Mouse (Mus musculus) kidney, postnatal 4 days (tissue): Measurements from ENCODE around the gene Nkrf.

Source experiments
- DNase-seq, 2 experiments: peaks; one replicate each; pipeline ENCODE4 v3.0.0; 2021; ENCODE audit warnings: mixed read lengths in 2 of 2

Gene Nkrf

GRCm38 (mm10) chrX:36902321-36903114 is at the start of gene Nkrf:
TSS of gene Nkrf (minus strand) at chrX:36902899.
- peak; percentile 28 to 59 for DNase-seq

DNA sequence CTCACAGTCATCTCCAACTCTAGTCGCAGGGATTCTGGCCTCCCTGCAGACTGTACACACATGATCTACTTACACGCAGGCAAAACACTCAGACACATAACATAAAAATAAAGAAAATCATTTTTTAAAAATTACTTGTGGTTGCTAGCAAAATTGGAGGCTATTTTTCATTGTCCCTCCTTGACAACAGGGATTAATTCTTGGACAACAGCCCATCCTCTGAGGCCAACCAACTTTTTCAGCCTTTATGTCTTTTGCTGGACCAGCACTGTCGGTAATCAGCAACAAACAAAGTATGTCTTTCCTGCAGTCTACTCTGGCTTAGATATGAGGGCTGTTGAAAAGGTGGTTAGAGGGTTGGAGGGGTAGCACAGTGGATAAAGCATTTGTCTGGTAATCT is 38.4 kb upstream of the Nkrf start:
- no peak for DNase-seq

DNA sequence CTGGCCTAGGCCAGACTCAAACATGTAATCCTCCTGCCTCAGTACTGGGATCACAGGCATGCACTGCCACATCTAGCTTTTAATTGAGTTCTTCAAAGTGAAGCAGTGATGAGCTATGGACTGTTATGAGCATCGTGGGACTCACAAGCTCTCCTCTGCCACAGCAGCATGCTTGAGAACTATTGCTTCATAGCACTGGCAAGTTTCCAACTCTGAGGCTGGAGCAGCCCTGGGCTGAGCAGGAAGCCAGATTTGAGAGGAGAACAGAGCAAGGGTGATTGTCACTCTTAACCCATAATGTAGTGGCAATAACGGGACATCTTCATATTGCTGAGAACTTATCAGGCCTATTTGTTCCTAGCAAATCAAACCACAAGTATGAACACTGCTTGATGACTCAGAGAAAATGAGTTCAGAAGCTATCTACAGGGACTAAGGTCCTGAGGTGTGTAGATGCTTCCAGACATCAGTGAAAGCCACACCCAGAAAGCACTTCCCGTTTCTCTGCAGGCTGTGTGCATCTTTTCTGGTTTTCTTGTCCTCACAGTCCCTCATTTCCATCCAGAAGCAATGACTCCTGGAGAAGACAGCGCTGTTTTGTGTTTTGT is 37.2 kb upstream of the Nkrf start:
- peak; percentile 21 to 38 for DNase-seq

DNA sequence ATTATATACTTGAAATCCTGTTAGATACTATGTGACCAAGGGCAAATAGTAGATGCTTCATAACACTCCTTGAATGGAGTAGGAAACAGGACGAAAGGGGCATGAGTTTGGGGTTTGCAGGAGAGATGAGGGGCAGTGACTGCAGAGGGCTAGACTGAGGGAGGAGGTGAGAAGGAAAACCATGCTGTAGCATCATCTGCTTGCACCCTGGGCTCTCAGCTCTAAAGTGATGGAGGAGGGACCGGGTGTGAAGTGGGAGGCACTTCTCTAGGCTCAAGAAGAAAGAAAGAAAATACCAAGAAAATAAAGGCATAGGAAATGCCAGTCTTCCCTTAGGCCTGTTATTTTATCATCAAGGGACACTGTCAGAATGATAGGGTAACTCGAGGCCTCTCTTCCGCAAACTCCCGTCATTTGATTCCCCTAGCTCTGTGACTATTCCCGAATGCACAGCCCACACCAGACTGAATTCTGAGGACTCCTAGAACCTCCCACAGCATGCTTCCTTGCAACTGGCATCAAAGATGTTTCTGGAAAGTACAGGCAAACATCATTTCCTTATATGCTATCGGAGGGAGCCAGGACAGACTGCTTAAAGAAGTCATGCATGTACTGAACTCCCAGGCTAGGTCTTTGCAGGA is 32.7 kb upstream of the Nkrf start:
- no peak for DNase-seq

- peak; percentile 12 to 20 for DNase-seq
These were observed 27.9 kb upstream of the Nkrf start for GRCm38 (mm10) chrX:36930574-36930973.

DNA sequence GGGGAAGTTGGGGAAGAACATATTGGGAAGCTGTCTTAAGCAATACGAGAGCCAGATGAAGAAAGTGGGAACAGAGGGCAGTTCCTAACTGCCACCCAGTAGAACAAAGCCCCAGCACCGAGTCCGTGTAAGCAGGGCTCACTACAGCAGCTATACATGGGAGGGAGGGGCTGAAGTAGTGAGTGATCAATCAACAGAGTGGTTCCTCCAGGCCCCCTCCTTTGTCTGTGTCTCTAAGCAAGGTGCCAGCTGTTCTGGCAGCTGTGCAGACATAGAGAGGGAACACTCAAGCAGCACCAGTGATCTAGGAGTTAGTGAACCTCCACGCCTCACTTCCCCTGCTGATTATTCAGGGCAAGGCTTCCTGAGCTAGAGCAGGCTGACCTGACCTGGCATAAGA is 27.0 kb upstream of the Nkrf start:
- no peak for DNase-seq

DNA sequence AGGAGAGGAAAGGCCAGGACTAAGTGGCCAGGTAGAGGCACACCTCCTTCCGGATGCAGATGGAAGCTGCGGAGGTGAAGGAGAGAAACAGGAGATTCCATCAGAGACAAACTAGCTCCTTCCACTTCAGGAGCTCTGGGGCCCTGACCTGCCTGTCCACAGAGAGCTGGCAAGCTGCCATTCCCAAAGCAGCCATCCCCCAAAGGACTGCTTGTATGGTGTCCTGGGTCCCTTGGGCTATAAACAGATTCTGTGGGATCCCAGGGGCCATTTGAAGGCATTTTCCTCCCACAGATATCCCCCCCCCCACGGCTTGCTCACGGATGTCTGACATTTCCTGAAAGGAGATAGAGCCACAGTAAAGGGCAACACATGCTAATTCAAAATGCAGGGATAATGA is 26.1 kb upstream of the Nkrf start:
- DNase-seq, result no peak

DNA sequence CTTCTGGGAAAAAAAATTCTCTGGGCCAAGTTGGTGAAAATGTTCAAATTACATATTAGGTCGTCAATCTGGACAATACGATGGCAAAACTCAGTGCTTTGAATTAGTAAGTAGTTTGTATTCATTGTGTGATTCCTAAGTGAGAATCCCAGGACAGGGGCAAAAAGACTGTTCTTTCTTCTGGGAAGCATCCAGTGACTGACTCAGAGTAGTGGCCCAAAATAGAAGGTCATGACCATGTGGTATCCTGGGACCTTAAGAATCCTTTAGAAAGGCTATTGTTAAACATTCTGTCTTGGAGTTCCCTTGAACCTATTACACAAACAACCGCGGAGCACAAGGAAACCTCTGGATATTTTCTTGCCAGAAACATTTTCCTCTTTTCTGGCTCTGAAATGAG is 18.6 kb upstream of the Nkrf start:
- DNase-seq, result no peak

GRCm38 (mm10) chrX:36917749-36918148 is 15.1 kb upstream of the Nkrf start:
- no peak for DNase-seq

GRCm38 (mm10) chrX:36911343-36911742 is 8.6 kb upstream of the Nkrf start:
- DNase-seq, result peak; percentile 57 to 61

- peak in 1 of 2 experiments; percentile 11 for DNase-seq
These were observed 3.8 kb upstream of the Nkrf start for GRCm38 (mm10) chrX:36906539-36906938.

DNA sequence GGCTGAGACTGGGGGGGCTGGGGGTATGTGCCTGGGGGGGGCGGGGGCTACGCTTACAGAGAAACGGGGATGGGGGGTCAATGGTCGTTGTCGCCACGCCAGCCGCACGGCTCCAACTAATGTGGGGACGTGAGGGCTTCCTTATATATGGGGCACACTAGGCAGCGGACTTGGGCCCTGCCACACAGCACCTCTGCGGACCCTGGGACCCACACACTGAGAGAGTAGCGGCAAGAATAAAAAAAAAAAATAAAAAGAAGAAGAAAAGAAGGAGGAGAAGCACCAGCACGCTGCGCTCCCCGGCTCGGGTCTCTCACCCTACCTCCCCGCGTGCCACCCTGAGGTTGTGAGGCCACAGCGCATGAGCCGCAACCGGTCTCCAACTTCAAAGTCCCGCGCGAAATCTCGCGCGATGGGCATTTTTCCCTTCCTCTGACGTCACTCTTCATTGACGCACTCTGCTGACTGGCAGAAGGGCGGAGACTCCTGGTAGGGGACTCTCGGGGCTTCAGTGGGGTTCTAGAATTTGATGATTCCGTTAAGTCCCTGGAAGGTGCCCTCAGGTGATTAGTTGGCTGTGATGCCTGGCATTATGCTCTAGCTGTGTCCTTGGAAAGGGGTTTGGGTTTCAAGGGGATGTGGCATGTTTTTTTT is 543 bp upstream of the Nkrf start:
- DNase-seq, result peak; percentile 90 to 93

- no peak for DNase-seq
These were observed 1.0 kb downstream of the Nkrf start for GRCm38 (mm10) chrX:36901655-36902054.

DNA sequence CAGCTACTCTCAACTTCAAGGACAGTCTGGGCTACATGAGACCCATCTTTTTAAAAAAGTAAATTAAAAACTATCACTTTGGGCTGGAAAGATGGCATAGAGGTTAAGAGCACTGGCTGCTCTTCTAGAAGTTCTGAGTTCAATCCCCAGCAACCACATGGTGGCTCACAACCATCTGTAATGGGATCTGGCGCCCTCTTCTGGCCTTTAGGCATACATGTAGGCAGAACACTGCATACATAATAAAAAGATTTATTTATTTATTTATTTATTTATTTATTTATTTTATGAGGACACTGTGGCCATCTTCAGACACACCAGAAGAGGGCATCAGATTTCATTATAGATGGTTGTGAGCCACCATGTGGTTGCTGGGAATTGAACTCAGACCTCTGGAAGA is 3.8 kb downstream of the Nkrf start:
- peak in 1 of 2 experiments; percentile 14 for DNase-seq

GRCm38 (mm10) chrX:36884719-36885118 is 18.0 kb downstream of the Nkrf start:
- peak; percentile 20 to 42 for DNase-seq

GRCm38 (mm10) chrX:36874704-36875128 is 28.0 kb downstream of the Nkrf start:
- no peak for DNase-seq

- peak; percentile 92 to 95 for DNase-seq
These were observed 28.5 kb downstream of the Nkrf start for GRCm38 (mm10) chrX:36874178-36874696.

DNA sequence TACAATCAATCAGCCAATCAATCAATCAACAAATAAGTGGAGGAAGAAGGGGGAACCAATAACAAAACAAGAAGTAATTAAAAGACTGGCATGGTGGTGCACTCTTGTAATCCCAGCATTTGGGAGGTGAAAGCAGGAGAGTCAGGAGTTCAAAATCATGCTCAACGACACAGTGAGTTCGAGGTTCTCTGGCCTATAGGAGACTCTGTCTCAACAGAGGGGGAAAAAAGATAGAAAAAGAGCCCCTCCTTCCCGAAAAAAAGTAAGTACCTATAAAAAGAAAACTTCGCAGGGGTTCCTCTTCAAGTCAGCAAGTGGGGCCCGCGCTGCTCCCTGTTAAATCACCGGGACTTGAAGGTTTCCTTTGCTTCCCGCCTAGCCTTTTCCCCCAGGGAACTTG is 28.9 kb downstream of the Nkrf start, which contains the start of the genes Ube2a and C330007P06Rik:
TSS of gene Ube2a (plus strand) at position 136 of the 400 bp plus-strand sequence.
TSS of gene C330007P06Rik (minus strand) at position 347 of the 400 bp plus-strand sequence.
- DNase-seq, result no peak

- DNase-seq, result no peak
These were observed 32.3 kb downstream of the Nkrf start for GRCm38 (mm10) chrX:36870372-36870771.

- no peak for DNase-seq
These were observed 37.9 kb downstream of the Nkrf start for GRCm38 (mm10) chrX:36864609-36865328.

DNA sequence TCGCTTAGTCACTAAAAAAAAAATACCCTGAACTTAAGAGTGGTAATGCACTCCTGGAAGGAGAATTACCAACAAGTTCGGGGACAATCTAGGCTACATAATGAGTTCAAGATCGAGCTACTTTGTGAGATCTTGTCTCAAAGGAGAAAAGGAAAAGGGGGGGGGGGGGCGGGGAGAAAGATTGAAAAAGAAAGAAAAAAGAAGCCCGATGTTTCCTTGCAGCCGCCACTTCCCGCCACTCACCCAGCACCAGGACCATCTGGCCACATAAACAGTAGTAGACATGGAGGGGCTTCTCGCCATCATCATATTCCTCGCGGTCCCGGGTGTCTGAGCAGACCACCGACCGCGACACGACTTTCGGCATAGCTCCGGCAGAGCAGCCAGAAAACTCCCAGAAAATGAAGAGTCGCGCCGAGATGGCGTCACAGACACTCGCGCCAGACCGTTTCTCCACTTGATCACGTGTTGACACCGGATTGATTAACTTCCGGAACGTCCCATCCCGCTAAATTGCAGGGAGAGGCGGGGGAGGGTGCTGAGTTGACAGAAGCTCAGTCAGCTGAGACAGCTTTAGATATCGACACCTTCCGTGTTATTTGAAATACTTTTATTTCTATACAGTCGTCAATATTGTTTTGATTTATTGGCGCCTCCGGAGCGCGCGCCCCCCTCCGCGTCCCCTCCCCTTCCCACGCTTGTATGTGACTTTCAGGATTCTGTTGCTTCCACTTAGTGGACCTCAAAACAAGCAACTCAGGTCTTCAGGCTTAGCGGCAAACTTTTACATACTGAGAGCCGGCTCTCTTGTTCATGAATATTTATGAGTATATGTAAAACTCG is 38.7 kb downstream of the Nkrf start:
- peak; percentile 86 to 91 for DNase-seq
